Mouse (Mus musculus) mouse embryonic stem cell (cell line): ENCODE data around the gene Farp1.

Source experiments
- in situ Hi-C, 2 experiments: fragments of 300-500 bp; cut with MboI; formaldehyde crosslinking; loops; 1 replicate in 1 of 2; 3 replicates in 1 of 2; pipeline ENCODE4 v1.14.3; 2019 to 2020; ENCODE audit warnings: low sequenced_read_pairs in 2 of 2, low pct_unique_long_range_greater_than_20kb in 1 of 2, mixed read lengths in 1 of 2; ENCODE audit not compliant: unreplicated experiment in 1 of 2

Farp1 gene

DNA sequence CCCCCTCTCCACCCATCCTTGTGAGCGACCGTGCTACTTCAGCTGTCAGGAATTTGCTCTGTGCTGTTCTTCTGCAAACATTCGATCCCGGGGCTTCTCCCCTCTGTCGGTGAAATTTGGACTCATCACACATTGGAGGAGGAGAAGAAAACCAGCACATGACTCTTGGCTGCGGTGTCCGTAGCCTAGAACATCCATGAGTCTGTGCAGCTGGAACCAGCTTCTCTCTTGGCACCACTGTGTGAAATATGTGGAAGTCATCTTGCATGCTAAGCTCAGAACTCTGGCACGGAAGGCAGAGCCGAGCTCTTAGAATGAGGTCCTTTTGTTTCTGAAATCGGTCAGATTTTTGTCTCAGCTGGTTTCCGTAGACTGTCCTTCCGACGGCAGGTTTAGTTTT lies 156.7 kb downstream of the Farp1 start:
- in situ Hi-C loops: loop anchor here in 1 of 2 experiments (25.0 kb wide), 1 partner anchor 179 kb away; no protein-coding TSS in a partner anchor

DNA sequence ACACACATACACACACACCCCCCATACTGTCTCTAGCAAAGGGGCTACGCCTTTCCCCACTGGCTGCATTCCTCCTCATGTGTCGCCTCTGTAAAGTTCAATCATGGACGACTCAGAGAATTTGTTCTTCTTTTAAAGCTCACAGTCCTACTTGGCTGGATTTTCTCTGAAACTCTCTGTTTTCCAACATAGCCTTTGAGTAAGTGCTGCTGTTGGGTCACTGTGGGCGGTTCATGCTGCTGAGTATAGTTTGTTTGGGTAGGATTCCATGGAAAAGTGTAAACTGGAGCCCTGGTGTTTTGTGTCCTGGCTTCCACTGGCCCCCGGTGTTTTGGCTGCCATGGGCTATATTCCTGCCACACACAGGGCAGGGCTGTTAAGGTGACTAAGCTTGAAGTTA lies 157.4 kb downstream of the Farp1 start:
- in situ Hi-C loops: loop anchor here in 1 of 2 experiments (25.0 kb wide), 1 partner anchor 180 kb away; no protein-coding TSS in a partner anchor

DNA sequence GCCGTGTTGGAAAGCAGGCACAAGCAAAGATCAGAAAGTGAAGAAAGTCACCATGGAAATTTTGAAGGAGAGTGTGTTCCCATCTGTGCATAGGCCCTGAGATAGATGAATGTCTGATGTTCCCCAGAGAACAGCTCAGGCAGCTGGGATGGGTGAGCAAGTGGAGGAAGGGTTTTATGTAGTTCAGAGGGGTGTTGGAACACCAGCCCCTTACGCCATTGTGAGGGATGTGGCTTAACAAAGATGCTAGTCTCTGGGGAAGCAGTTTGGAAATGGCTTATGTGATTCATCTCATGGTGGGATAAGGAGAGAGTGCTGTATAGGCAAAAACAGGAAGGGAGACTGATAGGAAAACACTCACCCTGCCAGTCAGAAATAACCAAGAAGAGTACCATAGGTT lies 159.0 kb downstream of the Farp1 start:
- in situ Hi-C loops: loop anchor here in 1 of 2 experiments (25.0 kb wide), 1 partner anchor 182 kb away; no protein-coding TSS in a partner anchor

DNA sequence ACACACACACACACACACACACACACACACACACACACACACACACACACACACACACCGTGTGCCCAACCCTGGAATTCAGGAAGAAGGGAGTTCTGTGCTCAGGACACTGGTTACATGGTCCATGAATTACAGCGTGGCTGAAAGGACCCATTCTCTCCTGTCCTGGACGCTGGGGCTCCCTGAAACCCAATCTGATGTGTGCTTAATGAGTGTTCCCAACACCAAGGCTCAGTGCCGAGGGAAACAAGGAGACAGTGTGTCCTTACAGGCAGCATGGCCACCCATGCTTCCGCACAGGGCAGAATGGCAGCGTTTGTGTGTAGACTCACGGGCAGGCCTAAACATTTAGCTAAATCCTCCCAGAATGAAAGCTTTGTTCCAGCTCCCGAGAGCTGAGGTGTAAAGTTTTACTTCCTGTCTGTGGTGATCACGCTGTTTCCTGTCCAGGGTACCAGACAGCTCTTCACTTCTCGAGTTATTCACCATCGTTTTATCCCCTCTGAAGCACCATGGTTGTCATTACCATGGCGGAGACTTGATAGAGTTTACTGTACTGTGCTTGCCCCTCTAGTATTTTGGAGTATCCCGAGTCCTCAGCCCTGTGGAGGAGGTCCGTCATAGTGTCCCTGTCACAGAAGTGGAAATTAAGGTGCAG lies 164.0 kb downstream of the Farp1 start:
- in situ Hi-C loops: loop anchor here in 1 of 2 experiments (25.0 kb wide), 1 partner anchor 187 kb away; no protein-coding TSS in a partner anchor

DNA sequence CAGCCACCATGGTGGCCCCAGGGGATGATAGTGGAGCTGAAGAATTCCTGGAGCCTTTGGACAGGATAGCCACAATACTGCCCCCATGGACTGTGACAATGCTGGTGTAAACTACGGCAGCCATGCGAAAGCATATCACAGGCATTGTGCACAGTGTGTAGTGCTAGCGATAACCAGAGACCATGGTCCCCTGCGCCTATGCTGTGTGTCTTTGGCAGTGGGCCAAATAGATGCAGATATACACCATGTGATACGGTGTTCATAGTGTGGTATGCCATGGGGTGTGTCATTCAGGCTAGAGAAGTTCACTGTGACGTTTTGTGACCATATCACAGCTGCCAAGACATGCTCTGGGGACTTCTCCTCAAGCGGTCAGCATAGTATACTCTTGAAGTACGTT lies 164.8 kb downstream of the Farp1 start:
- in situ Hi-C loops: loop anchor here (25.0 kb wide), 2 partner anchors 187 to 362 kb away; no protein-coding TSS in a partner anchor

DNA sequence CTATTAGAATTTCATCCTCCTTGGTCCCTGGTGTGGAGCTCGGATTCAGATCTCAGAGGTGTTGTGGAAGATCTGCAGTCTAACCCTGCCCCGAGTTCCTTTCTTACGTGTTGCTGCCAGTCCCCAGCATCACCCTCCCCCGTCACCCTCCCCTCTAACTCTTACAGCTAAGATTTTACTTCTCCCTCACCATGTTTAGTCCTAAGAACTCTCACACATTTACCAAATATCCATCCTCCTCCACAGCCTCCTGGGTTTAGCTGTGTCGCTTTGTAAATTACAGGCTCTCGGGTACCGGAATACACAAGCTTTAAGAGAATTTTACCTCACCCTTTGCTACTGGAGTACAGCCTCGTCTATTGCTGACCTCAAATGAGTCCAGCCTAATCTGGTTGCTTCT lies 165.4 kb downstream of the Farp1 start:
- in situ Hi-C loops: loop anchor here in 1 of 2 experiments (25.0 kb wide), 1 partner anchor 363 kb away; no protein-coding TSS in a partner anchor

DNA sequence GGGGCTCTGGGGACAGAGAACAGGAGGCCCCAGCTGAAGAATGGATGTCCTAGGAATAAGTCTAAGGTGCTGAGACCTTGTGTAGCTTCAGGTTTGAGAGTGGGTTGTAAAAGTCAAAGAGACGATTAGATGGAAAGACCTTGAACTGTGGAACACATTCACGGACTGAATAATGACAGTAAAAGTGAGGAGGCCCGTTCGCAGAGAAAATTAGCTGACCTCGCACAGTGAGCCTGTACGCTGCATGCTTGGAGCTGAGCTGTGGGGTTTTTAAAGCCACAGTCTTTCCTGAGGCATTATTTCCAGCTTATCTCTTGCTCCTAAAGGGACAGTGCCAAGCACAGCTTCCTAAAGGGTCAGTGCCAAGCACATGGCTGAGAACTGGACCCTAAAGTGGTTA lies 166.2 kb downstream of the Farp1 start:
- in situ Hi-C loops: loop anchor here in 1 of 2 experiments (25.0 kb wide), 1 partner anchor 364 kb away; no protein-coding TSS in a partner anchor

DNA sequence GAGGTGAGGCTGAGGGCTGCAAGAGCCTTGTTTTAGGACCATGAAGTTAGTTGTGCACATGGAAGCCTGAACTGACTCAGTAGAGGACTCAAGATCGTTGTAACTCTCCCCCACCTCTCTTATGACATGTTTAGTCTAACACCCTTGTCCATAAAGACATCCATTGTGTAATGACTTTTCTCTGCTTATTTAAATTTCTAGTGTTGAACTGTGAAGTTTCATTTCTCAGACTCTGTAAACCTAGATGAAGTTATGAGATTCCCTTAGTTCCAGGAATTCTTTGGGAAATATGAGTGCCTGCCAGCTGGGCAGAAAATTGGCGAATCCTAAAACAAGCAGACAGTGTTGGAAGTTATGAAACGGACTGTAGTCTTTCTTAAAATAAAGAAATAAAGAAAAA lies 170.5 kb downstream of the Farp1 start:
- in situ Hi-C loops: loop anchor here in 1 of 2 experiments (25.0 kb wide), 1 partner anchor 368 kb away; no protein-coding TSS in a partner anchor

DNA sequence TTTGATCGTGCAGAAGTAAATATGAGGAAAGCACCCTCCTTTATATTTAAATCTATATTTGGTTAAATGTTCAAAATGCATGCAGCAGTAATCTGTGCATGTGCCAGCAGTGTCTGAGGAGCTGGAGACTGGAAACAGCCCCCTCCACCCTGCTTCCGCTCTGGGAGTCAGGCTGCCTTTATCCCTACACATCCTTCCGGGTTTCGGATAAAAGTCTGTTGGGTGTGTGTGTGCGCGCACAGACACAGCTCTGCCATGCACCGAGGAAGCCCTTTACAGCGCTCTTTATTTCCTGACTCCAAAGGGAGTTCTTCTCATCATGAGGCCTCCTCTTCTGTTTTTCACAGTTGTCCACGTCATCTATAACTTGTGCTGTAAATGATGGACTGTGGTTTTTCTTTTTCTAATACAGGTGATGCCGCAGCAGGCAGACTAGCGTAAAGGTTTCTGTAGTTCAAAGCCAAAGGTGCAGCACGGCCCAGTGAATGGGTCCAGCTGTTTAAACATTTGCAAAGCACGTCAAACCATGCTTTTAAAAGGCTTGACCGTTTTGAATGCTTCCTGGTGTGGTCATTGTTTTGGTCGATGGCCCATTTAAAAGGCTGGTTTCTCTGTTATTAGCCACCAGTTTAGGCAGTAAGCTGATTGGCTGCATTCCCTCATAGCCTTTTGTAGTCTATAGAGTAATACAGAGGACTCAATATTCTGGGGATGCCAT lies 172.6 kb downstream of the Farp1 start:
- in situ Hi-C loops: loop anchor here in 1 of 2 experiments (25.0 kb wide), 1 partner anchor 370 kb away; no protein-coding TSS in a partner anchor

DNA sequence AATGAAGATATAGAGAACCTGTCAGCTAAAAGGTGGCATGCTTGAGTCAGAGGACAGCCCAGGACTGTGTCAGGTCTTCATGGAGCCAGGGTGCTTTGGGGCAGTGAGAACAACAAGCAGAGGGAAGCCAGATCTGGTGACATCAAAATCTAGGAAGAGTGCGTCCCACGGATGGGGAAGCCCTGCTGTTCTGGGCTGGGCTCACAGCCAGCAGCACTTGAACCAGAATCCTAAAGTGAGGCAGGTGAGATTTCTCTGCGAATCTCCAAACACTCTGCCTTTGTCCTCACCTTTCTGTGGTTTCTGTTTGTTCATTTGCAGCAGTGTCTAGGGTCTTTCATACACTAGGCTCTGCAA lies 173.1 kb downstream of the Farp1 start:
- in situ Hi-C loops: loop anchor here in 1 of 2 experiments (25.0 kb wide), 1 partner anchor 371 kb away; no protein-coding TSS in a partner anchor

DNA sequence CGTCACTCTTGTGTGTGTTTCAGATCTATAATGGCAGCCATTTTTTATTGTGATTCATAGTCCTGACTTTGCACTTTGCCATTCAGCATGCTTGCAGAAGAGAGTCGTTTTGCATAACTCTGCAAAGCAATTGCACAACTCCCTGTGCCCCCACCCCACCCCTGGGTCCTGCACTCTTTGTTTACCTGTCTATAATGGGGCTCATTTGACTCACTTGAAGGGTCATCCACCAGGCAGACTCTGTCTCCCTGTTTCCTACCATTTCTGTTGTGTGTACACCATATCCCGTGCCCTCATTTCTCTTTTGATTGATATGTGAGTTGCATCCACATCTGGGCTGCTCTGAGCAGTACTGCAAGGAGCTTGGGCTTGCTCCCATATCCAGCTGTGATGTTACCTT lies 175.3 kb downstream of the Farp1 start:
- in situ Hi-C loops: loop anchor here in 1 of 2 experiments (25.0 kb wide), 1 partner anchor 373 kb away; no protein-coding TSS in a partner anchor

DNA sequence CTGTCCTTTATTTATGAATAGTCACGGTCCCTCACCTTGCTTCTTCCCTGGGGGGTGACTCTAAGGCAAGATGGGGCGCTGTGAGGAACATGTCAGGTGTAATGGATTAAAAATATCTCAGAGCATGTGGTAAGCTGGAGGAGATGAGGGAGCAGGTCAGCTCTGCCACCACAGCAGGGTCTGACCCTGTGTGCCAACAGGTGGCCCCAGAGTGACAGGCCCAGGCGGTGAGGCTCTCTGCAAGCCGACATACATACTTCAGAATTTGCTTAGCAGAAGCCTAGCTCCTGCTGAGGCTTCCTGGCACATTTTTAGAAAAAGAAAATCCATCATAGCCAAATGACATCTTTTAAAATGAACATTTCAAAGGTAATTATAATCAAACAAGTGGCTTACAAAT lies 178.7 kb downstream of the Farp1 start:
- in situ Hi-C loops: loop anchor here in 1 of 2 experiments (25.0 kb wide), 1 partner anchor 376 kb away; no protein-coding TSS in a partner anchor

DNA sequence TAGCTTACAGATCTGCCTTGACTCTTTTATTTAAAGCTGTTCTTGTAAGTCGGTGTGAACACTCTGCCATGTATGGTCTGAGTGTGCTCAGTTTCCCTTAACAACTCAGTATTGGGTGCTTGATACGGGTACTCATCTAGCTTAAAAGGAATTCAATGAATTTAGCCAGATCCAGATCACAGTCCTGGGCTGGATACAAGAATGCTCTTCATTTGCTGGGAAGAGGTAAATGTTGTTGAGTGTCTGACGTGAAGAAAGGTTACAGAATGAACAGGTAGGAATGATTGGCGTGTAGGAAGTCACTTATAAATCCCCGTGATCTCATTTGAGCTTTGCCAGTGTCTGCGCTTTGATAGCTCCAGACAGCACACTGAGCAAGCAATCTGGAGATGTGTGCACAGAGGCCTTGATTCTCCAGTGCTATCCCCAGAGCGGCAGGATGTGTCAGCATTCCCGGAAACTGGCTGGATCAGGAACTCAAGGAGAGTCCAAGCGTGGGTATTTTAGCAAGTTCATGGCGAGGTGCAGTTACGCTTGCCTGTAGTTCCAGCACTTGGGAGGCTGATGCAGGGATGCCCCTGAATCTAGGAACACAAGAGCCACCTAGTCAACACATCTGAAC lies 179.7 kb downstream of the Farp1 start:
- in situ Hi-C loops: loop anchor here in 1 of 2 experiments (25.0 kb wide), 1 partner anchor 377 kb away; no protein-coding TSS in a partner anchor

DNA sequence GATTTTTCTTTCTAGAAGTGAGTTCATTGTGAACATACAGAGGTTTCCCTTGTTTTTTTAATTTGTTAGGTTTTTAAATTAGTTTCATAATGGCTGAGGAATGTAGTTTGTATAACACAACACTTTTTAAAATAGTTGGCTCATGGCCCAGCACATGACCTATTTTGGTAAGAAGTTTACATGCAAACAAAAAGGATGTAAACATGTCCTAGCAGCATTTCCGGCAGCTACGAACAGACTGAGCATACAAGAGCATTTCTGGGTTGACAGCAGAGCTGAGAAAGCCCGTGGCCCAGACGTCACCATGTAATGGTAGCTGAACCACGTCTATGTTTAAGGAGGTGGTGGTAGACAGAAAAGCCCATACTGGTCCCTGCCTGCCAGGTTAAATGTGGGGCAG lies 180.8 kb downstream of the Farp1 start:
- in situ Hi-C loops: loop anchor here in 1 of 2 experiments (25.0 kb wide), 1 partner anchor 379 kb away; no protein-coding TSS in a partner anchor

DNA sequence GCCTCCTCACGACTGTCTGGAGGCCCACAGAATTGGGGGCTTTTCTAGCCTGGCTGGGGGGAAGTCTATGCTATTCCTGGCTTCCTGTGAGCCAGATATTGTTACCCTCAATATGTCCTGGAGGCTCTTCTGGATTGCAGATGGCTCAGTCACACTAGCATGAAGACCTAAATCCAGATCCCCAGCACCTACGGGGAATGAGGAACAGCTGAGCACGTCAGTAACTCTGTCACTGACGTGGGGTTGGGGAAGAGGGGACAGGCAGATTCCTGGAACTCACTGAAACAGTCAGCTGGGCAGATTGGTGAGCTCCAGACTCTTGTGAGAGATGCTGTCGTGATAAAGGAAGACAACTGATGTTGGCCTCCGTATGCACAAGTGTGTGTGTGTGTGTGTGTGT lies 181.7 kb downstream of the Farp1 start:
- in situ Hi-C loops: loop anchor here in 1 of 2 experiments (25.0 kb wide), 1 partner anchor 379 kb away; no protein-coding TSS in a partner anchor

DNA sequence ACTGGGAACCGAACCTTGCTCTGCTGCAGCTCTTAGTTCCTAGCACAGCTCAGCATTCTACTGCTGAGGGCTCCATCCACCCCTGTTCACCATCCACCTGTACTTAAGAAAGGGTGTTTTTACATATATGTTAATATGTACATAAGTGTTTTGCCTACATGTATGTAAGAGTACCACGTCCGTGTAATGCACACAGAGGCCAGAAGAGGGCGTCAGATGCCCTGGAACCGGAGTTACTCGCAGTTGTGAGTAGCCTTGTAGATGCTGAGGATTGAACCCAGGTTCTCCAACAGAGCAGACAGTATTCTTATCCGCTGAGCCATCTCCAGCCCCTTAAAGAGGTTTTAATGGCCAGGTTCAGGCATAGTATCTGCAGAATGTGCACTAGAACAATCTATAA lies 183.6 kb downstream of the Farp1 start:
- in situ Hi-C loops: loop anchor here in 1 of 2 experiments (25.0 kb wide), 1 partner anchor 381 kb away; no protein-coding TSS in a partner anchor

DNA sequence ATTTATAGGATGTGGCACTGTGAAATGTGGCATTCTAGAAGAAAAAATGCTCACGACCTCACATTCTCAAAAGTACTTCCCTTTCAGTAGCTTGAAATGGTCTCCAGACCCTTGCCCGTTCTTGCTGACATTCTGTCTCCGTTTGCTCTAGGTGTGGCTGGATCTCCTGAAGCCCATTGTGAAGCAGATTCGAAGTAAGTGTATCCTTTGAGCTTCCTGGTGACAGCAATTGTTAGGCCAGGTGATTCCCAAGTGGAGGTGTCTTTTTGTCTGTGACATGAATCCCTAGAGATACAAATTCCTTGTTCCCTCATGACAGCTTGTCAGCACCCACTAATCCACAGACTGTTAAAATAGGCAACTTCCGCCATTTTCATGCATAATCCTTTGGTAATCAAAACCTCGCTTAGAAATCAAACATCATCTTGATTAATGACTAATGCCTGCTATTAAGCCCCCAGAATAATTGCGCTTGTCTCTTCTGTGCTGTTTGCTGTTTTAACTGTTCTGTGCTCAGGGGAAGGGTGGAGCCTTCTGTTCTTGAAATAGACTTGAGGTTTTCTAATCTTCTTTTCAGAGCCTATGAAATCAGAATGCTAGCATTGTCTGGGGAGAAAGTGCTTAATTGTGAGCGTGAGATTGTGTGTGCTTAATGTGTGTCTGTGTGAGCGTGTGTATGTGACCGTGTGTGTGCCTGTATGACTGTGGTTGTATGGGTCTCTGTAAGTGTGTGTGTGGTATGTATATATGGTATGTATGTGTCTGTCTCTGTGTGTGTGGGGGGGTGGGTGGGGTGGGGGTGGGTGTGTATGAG lies 184.4 kb downstream of the Farp1 start:
- in situ Hi-C loops: loop anchor here in 1 of 2 experiments (25.0 kb wide), 1 partner anchor 382 kb away; no protein-coding TSS in a partner anchor

DNA sequence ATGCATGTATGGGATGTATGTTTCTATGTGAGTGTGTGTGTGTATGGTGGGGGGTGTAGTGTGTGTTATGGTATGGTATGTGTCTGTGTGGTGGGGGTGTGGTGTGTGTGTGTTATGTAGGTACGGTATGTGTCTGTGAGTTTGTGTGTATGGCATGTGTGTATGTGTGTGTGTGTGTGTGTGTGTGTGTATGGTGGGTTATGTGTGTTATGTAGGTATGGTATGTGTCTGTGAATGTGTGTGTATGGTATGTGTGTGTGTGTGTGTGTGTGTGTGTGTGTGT lies 185.0 kb downstream of the Farp1 start:
- in situ Hi-C loops: loop anchor here in 1 of 2 experiments (25.0 kb wide), 1 partner anchor 383 kb away; no protein-coding TSS in a partner anchor
